Mouse (Mus musculus) neural tube, embryonic 14.5 days (tissue): ENCODE data around the gene Mllt3. TPM values are rescaled to one million over a fixed set of nuclear protein-coding genes. Genes with fewer than 3 reads are reported as not detected.

Source experiments
- ATAC-seq: fragments of 200-750 bp; cut with Nextera tagmentation; 2 replicates; pipeline ENCODE4 v1.8.0; 2017; ENCODE audit warnings: low read depth, mild to moderate bottlenecking, moderate TSS enrichment, moderate library complexity
- H3K27ac ChIP-seq: fragments of 300-500 bp; sonication (generic); 2 replicates; pipeline ENCODE4 v1.5.1; 2014; ENCODE audit warnings: low read depth, mild to moderate bottlenecking, control low read depth, low read length, moderate library complexity, mixed read lengths
- H3K27me3 ChIP-seq: fragments of 300-500 bp; sonication (generic); 2 replicates; pipeline ENCODE4 v1.6.1; 2014; ENCODE audit warnings: low read length; ENCODE audit not compliant: control insufficient read depth, insufficient read depth
- H3K36me3 ChIP-seq: fragments of 300-500 bp; sonication (generic); 2 replicates; pipeline ENCODE4 v1.6.1; 2014; ENCODE audit warnings: low read length, mixed read lengths; ENCODE audit not compliant: control insufficient read depth, insufficient read depth
- H3K4me1 ChIP-seq: fragments of 300-500 bp; sonication (generic); 2 replicates; pipeline ENCODE4 v1.6.1; 2014; ENCODE audit warnings: low read length; ENCODE audit not compliant: control insufficient read depth, insufficient read depth
- H3K4me2 ChIP-seq: fragments of 300-500 bp; sonication (generic); 2 replicates; pipeline ENCODE4 v1.6.1; 2014; ENCODE audit warnings: mild to moderate bottlenecking, low read depth, low read length, control low read depth
- H3K4me3 ChIP-seq: fragments of 300-500 bp; sonication (generic); 2 replicates; pipeline ENCODE4 v1.5.1; 2014; ENCODE audit warnings: low read depth, low read length, control low read depth, mixed read lengths
- H3K9ac ChIP-seq: fragments of 300-500 bp; sonication (generic); replicated peaks from 2 replicates; pipeline ENCODE4 v1.6.1; 2014; ENCODE audit warnings: low read depth, mild to moderate bottlenecking, control low read depth, low read length, mixed read lengths
- H3K9me3 ChIP-seq: fragments of 300-500 bp; sonication (generic); 2 replicates; pipeline ENCODE4 v1.6.1; 2016; ENCODE audit warnings: low read length; ENCODE audit not compliant: control insufficient read depth
- WGBS: fragments of 180-500 bp; shearing (Covaris S2); extraction: QIAGEN DNeasy Blood & Tissue Kit; methylation state at CpG from one replicate; pipeline ENCODE4 v1.1.7; 2014; 5-methylcytosine and 5-hydroxymethylcytosine counted together
- polyA plus RNA-seq: library from polyadenylated mRNA; unstranded; fragments of >200 nt; fragmentation: Nextera tagmentation; extraction: Ambion mirVana; gene quantifications from 2 replicates; pipeline ENCODE4 v1.2.1, GENCODE M21; 2014

Gene Mllt3
- polyA plus RNA-seq, 1 experiment from 2014 or later: 79.4 TPM

DNA sequence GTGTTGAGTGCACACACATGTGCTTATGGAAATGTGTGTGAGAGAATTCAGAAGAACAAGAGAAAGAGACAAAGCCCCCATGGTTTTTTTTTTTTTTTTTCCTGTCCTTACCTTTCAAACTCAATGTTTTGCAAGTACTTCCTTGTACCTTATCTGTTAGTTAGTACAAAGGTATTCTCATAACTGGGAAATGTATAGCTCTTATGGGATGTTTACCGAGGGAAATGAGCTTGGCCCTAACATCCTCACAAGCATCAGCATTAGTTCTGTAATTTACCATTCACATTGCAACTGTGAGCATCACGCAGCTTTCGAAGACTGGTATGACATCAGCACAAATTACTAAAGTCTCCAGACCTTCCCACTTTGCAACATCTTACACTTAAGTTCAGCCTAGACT lies 231.8 kb downstream of the Mllt3 start:
- no peaks in the 10 kb centered on the region for H3K36me3 ChIP-seq
- H3K4me2 ChIP-seq: no peak overlapping the region
- peaks cover 14% of the 10 kb centered on the region for H3K4me1 ChIP-seq
- no peak overlapping the region for H3K4me3 ChIP-seq
- H3K9ac ChIP-seq: no peak overlapping the region
- no peaks in the 10 kb centered on the region for H3K27me3 ChIP-seq
- H3K27ac ChIP-seq: no peak overlapping the region
- H3K9me3 ChIP-seq: no peaks in the 10 kb centered on the region
- no peak for ATAC-seq
- 30% methylated on average over 3 of the region's 3 CpGs for WGBS

DNA sequence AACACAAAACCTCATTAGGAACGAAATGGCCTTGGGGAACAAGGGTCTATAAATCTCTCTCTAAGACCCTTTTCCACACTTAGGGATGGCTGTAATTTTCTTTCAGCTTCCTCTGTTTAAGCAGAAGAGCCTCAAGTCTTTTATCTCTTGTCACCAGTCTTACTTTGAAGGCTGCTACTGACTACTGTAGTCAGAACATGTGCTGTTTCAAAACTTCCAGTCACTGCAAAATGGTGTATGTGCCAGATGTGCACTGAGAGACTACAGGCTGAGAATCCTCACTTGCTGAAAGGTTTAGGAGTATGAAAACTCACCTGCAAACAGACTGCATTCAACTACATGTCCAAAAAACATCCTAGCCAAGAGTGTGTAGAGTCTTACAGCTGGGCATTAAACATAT lies 232.9 kb downstream of the Mllt3 start:
- H3K27ac ChIP-seq: no peak overlapping the region
- H3K9ac ChIP-seq: no peak overlapping the region
- H3K4me2 ChIP-seq: no peak overlapping the region
- H3K27me3 ChIP-seq: no peaks in the 10 kb centered on the region
- peaks cover 9% of the 10 kb centered on the region; the same call in 1 of the 2 replicates for H3K4me1 ChIP-seq
- no peak for ATAC-seq
- H3K36me3 ChIP-seq: no peaks in the 10 kb centered on the region
- 7% methylated on average over 1 of the region's 1 CpGs for WGBS
- H3K9me3 ChIP-seq: no peaks in the 10 kb centered on the region
- H3K4me3 ChIP-seq: no peak overlapping the region

DNA sequence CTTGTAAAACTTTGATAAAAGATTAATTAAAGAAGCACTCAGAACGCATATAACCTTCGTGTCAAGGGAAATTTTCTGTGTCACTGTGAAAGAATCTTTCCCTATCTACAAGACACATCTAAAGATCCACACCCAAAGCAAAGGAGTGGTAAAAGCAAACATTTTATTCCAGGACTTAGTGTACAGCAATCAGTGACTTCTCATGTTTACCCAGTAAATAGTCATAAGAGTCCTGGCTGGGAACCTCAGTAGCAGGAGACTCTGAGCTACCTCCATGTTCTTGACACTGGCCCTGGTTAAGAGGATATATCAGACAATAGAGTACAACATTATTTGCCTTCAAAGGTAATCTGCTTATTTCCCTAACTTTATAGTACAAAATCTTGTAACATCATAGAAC lies 233.7 kb downstream of the Mllt3 start:
- no peak overlapping the region for H3K4me2 ChIP-seq
- no peak overlapping the region for H3K9ac ChIP-seq
- no peaks in the 10 kb centered on the region for H3K9me3 ChIP-seq
- 91% methylated on average over 2 of the region's 2 CpGs for WGBS
- H3K27ac ChIP-seq: no peak overlapping the region
- no peaks in the 10 kb centered on the region for H3K27me3 ChIP-seq
- peaks cover 9% of the 10 kb centered on the region; the same call in 1 of the 2 replicates for H3K4me1 ChIP-seq
- H3K4me3 ChIP-seq: no peak overlapping the region
- ATAC-seq: no peak
- no peaks in the 10 kb centered on the region for H3K36me3 ChIP-seq

DNA sequence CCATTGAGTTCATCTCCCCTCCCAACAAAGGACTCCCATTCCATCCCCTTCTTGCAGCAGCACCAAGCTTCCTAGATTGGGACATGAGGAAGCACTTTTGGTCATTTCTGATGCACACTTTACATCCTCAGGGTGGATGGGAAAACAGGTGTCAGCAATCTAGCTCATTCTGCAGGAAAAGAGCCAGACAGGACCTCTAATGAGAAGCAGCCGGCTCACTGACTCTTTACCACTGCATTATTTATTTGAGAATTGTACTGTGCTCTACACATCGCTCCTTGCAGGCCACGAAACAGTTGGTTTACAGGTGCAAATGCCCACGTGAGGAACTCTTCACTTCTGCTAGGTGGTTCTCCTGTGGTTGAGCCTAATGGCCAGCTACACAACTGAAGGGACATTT lies 237.9 kb downstream of the Mllt3 start:
- WGBS: 84% methylated on average over 4 of the region's 4 CpGs
- H3K4me3 ChIP-seq: no peak overlapping the region
- H3K27me3 ChIP-seq: no peaks in the 10 kb centered on the region
- H3K36me3 ChIP-seq: no peaks in the 10 kb centered on the region
- H3K27ac ChIP-seq: no peak overlapping the region
- no peak overlapping the region for H3K4me2 ChIP-seq
- no peaks in the 10 kb centered on the region for H3K9me3 ChIP-seq
- H3K4me1 ChIP-seq: no peaks in the 10 kb centered on the region
- no peak overlapping the region for H3K9ac ChIP-seq
- ATAC-seq: no peak

DNA sequence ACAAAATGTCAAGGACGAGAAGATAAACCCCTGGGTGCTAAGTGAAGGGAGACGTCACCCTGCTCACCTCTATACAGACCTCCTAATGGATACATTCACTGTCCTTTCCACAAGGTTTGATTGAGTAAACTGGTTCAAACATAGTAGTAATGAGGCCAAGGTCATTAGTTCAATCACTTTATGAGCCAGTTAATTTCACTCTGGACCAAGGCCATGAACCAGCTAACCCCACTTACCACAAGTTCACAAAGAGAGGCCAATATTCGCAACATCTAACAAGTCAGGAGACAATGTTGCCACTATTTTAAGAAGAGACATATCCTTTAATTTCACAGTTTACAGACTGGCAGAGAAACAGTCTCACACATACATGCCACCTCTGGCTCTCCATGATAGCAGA lies 238.9 kb downstream of the Mllt3 start:
- H3K36me3 ChIP-seq: no peaks in the 10 kb centered on the region
- no peak overlapping the region for H3K4me3 ChIP-seq
- no peak overlapping the region for H3K4me2 ChIP-seq
- H3K4me1 ChIP-seq: no peaks in the 10 kb centered on the region
- no peak overlapping the region for H3K27ac ChIP-seq
- no peak for ATAC-seq
- H3K9me3 ChIP-seq: no peaks in the 10 kb centered on the region
- no peak overlapping the region for H3K9ac ChIP-seq
- WGBS: 68% methylated on average over 3 of the region's 3 CpGs
- H3K27me3 ChIP-seq: no peaks in the 10 kb centered on the region

DNA sequence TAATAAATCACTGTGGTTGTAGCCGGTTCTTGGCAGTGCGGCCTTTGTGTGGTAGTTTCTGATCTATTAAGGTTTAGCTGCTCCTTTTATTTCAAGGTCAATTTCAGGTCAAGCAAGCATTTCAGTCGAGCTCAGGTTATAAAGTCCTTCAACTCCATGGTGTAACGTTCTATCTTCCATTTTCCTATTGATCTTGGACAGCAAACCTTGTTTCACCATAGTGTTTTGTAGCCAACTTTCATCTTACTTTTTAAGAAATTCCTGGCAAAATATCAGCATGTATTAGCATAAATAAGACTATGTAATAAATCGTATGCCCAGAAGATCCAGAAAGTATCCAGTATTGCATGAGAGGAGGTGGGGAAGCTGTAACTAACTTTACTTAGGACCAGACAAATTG lies 240.7 kb downstream of the Mllt3 start:
- H3K4me3 ChIP-seq: no peak overlapping the region
- WGBS: 23% methylated on average over 5 of the region's 5 CpGs
- H3K27ac ChIP-seq: no peak overlapping the region
- H3K4me1 ChIP-seq: no peaks in the 10 kb centered on the region
- no peak for ATAC-seq
- H3K9ac ChIP-seq: no peak overlapping the region
- H3K36me3 ChIP-seq: no peaks in the 10 kb centered on the region
- H3K9me3 ChIP-seq: no peaks in the 10 kb centered on the region
- no peaks in the 10 kb centered on the region for H3K27me3 ChIP-seq
- no peak overlapping the region for H3K4me2 ChIP-seq

DNA sequence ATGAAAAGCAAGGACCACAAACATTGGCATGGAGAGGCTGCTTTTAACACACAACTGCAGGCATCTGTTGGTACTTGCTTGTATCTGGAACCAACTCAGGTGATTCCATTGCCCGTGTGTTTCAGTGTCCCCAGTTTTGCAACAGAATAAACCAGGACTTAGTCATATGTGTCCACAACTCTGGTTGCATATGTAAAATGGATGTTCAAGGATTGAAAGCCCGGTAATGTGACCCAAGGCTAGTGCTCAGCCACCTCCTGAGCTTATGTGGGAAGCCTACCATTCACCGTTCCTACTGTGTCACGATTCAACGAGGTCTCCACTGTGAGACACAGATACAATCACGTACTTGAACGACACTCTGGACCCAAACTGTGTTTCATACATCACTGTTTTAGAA lies 243.7 kb downstream of the Mllt3 start:
- Histone ChIP-seq H3K27ac (no peak overlapping the region), H3K36me3 (no peaks in the 10 kb centered on the region), H3K9ac (no peak overlapping the region), H3K27me3 (no peaks in the 10 kb centered on the region), H3K4me1 (peaks cover 7% of the 10 kb centered on the region), H3K9me3 (no peaks in the 10 kb centered on the region), H3K4me3 (no peak overlapping the region), H3K4me2 (no peak overlapping the region)
- ATAC-seq: no peak
- 87% methylated on average over 7 of the region's 7 CpGs for WGBS

DNA sequence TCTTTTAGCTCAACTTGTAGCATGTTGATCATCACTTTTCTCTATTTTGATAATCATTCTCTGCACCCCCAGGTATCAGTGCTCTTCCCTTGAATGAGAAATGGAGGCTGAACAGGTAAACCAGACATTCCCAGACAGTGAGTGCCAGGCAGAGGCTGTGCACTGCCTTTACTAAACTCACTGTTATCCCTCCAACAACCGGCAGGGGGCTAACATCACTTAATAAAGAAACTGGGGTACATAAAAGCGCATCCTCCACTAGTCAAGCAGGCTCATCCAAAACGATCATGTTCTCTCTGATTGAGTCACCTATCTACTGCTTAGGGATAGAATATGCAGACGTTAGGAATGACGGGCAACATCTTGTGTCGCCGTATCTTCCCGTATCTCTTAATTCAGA lies 244.5 kb downstream of the Mllt3 start:
- H3K27ac ChIP-seq: no peak overlapping the region
- H3K4me3 ChIP-seq: no peak overlapping the region
- no peaks in the 10 kb centered on the region for H3K27me3 ChIP-seq
- WGBS: 69% methylated on average over 8 of the region's 8 CpGs
- no peaks in the 10 kb centered on the region for H3K9me3 ChIP-seq
- H3K4me2 ChIP-seq: no peak overlapping the region
- H3K9ac ChIP-seq: no peak overlapping the region
- no peak for ATAC-seq
- H3K36me3 ChIP-seq: no peaks in the 10 kb centered on the region
- peaks cover 7% of the 10 kb centered on the region for H3K4me1 ChIP-seq

DNA sequence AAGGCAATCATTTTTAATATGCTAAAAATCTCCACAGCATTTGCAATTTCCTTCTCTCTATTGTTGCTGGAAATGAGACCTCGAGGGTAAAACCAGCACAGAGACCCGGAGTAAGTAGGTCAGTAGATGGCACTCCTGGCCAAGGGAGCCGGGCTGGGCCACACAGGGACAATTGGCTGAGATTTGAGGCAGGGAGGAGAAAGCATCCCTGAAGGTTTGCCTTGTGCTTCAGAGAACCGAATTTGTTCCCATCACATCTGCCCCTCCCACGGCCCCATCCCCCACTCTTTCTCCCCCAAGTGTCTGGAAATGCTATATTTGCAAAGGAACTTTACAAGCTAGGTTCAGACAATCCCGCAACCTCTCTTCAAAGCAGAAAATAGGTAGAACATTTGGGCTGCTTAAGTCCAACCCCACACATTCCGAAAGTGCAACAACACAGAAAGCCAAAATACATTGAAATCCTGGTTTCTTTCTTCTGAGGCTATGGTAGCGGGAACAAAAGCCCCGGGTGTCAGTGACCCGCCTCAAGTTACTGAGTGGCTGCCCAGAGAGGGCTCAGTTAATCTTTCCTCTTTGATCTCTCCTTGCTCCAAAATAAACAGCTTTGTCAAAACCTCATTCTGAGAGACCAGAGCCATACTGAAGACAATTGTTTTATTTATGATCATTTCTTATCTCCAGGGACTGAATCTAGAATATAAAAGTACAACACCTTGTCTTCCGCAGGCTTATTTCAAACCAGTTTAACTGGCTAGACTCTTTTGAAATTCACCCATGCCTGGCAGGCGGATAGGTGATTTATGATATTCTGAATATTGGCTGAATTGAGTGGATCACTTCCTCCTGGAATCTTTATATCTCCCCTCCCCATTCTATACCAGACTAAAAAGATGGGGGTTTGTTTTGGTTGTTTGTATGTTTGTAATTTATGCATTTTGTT lies 247.8 kb downstream of the Mllt3 start:
- Histone ChIP-seq H3K27ac (no peak overlapping the region), H3K4me1 (peaks cover 7% of the 10 kb centered on the region), H3K9ac (no peak overlapping the region), H3K9me3 (no peaks in the 10 kb centered on the region), H3K4me2 (peak overlapping the region; percentile 18; the same call in 1 of the 2 replicates), H3K27me3 (no peaks in the 10 kb centered on the region), H3K4me3 (no peak overlapping the region), H3K36me3 (peaks cover 7% of the 10 kb centered on the region; the same call in 1 of the 2 replicates)
- peak; percentile 79 for ATAC-seq
- 6% methylated on average over 12 of the region's 12 CpGs for WGBS
